Mouse (Mus musculus) lung, embryonic 15.5 days (tissue): ENCODE results near the gene Celsr3. TPM values are rescaled to one million over a fixed set of nuclear protein-coding genes. Genes with fewer than 3 reads are reported as not detected.

Experiments
- ATAC-seq: fragments of 200-750 bp; cut with Nextera tagmentation; 2 replicates; pipeline ENCODE4 v1.8.0; 2017; ENCODE audit warnings: moderate number of reproducible peaks, borderline replicate concordance; ENCODE audit not compliant: low FRiP score, low TSS enrichment; ENCODE audit errors: extremely low read depth
- H3K27ac ChIP-seq: fragments of 300-500 bp; sonication (generic); 2 replicates; pipeline ENCODE4 v1.5.1; 2015; ENCODE audit warnings: moderate library complexity, mild to moderate bottlenecking, inconsistent platforms
- H3K27me3 ChIP-seq: fragments of 300-500 bp; sonication (generic); 2 replicates; pipeline ENCODE4 v1.6.1; 2015; ENCODE audit warnings: inconsistent platforms
- H3K36me3 ChIP-seq: fragments of 300-500 bp; sonication (generic); 2 replicates; pipeline ENCODE4 v1.6.1; 2015; ENCODE audit warnings: inconsistent platforms
- H3K4me1 ChIP-seq: fragments of 300-500 bp; sonication (generic); 2 replicates; pipeline ENCODE4 v1.6.1; 2015; ENCODE audit warnings: inconsistent platforms
- H3K4me2 ChIP-seq: fragments of 300-500 bp; sonication (generic); 2 replicates; pipeline ENCODE4 v1.6.1; 2015; ENCODE audit warnings: inconsistent platforms, mild to moderate bottlenecking, moderate library complexity
- H3K4me3 ChIP-seq: fragments of 300-500 bp; sonication (generic); 2 replicates; pipeline ENCODE4 v1.5.1; 2015; ENCODE audit warnings: mild to moderate bottlenecking, inconsistent platforms
- H3K9ac ChIP-seq: fragments of 300-500 bp; sonication (generic); 2 replicates; pipeline ENCODE4 v1.6.1; 2015; ENCODE audit warnings: inconsistent platforms
- H3K9me3 ChIP-seq: fragments of 300-500 bp; sonication (generic); 2 replicates; pipeline ENCODE4 v1.6.1; 2016; ENCODE audit warnings: inconsistent platforms
- WGBS: fragments of 180-500 bp; shearing (Covaris S2); methylation state at CpG from one replicate; pipeline ENCODE4 v1.1.7; 2015; 5-methylcytosine and 5-hydroxymethylcytosine counted together
- polyA plus RNA-seq: library from polyadenylated mRNA; unstranded; fragments of >200 nt; fragmentation: Nextera tagmentation; extraction: Ambion mirVana; gene quantifications from 2 replicates; pipeline ENCODE4 v1.2.1, GENCODE M21; 2015

The Celsr3 gene
- 0.14 and 0.15 TPM in 2 replicates for polyA plus RNA-seq

- no peaks in the 10 kb centered on the region for H3K36me3 ChIP-seq
- H3K4me1 ChIP-seq = peaks cover 15% of the 10 kb centered on the region
- peak within 1 kb of the TSS; percentile 86 for H3K4me2 ChIP-seq
- peak; percentile 53; the same call in 1 of the 2 replicates for ATAC-seq
- H3K4me3 ChIP-seq = peak within 1 kb of the TSS; percentile 41
- 6% methylated on average over 60 of the region's 70 CpGs for WGBS
- H3K9ac ChIP-seq = no peak within 1 kb of the TSS
- no peaks in the 10 kb centered on the region for H3K9me3 ChIP-seq
- no peak within 1 kb of the TSS for H3K27ac ChIP-seq
- H3K27me3 ChIP-seq = peaks cover 84% of the 10 kb centered on the region
These were observed at the start of gene Celsr3 for GRCm38 (mm10) chr9:108825820-108826699. TSS of gene Celsr3 (plus strand) at chr9:108826320.

- Histone ChIP-seq H3K27me3 (no peaks in the 10 kb centered on the region), H3K4me3 (no peak overlapping the region), H3K27ac (no peak overlapping the region), H3K9me3 (no peaks in the 10 kb centered on the region), H3K36me3 (no peaks in the 10 kb centered on the region), H3K4me1 (peaks cover 19% of the 10 kb centered on the region), H3K9ac (no peak overlapping the region), H3K4me2 (no peak overlapping the region)
- WGBS = 77% methylated on average over 4 of the region's 4 CpGs
- ATAC-seq = no peak
These were observed 49.5 kb upstream of the Celsr3 start for GRCm38 (mm10) chr9:108776614-108777013.

- H3K27me3 ChIP-seq = no peaks in the 10 kb centered on the region
- no peak overlapping the region for H3K27ac ChIP-seq
- H3K4me2 ChIP-seq = no peak overlapping the region
- ATAC-seq = no peak
- no peak overlapping the region for H3K9ac ChIP-seq
- peaks cover 25% of the 10 kb centered on the region for H3K4me1 ChIP-seq
- no peaks in the 10 kb centered on the region for H3K9me3 ChIP-seq
- WGBS = 78% methylated on average over 4 of the region's 4 CpGs
- no peak overlapping the region for H3K4me3 ChIP-seq
- no peaks in the 10 kb centered on the region for H3K36me3 ChIP-seq
These were observed 48.8 kb upstream of the Celsr3 start for GRCm38 (mm10) chr9:108777276-108777675.

DNA sequence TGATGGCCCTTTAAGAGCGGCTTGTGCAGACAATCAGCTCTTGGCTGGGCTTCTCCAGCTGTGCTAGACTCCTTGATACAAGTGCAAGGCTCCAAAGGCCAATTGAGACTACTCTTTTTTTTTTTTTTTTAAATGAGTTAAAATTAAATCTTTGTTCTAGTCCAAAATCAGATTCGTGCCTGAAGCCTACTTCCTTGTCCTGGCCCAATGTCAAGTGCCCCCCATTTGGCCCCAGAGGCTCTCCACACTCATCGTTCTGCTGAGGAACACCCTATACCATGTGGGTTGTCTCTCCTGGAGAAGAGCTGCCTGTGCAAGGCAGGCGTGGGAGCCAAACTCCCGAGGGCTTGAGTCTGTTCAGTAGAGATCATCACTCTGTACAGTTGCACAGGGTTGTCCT is 45.2 kb upstream of the Celsr3 start:
- Histone ChIP-seq H3K4me1 (peaks cover 36% of the 10 kb centered on the region), H3K4me2 (no peak overlapping the region), H3K9ac (no peak overlapping the region), H3K9me3 (no peaks in the 10 kb centered on the region), H3K27ac (peak overlapping the region; percentile 49; the same call in 1 of the 2 replicates), H3K27me3 (no peaks in the 10 kb centered on the region), H3K36me3 (no peaks in the 10 kb centered on the region; the same call in 1 of the 2 replicates), H3K4me3 (no peak overlapping the region)
- ATAC-seq = no peak
- whole genome bisulfite sequencing = 35% methylated on average over 5 of the region's 5 CpGs

- WGBS = 52% methylated on average over 4 of the region's 4 CpGs
- H3K4me1 ChIP-seq = peaks cover 35% of the 10 kb centered on the region
- H3K9ac ChIP-seq = no peak overlapping the region
- no peak for ATAC-seq
- H3K4me3 ChIP-seq = no peak overlapping the region
- H3K27ac ChIP-seq = peak overlapping the region; percentile 39; the same call in 1 of the 2 replicates
- H3K4me2 ChIP-seq = no peak overlapping the region
- no peaks in the 10 kb centered on the region for H3K9me3 ChIP-seq
- no peaks in the 10 kb centered on the region for H3K27me3 ChIP-seq
- H3K36me3 ChIP-seq = no peaks in the 10 kb centered on the region; the same call in 1 of the 2 replicates
These were observed 44.2 kb upstream of the Celsr3 start for GRCm38 (mm10) chr9:108781891-108782290.

DNA sequence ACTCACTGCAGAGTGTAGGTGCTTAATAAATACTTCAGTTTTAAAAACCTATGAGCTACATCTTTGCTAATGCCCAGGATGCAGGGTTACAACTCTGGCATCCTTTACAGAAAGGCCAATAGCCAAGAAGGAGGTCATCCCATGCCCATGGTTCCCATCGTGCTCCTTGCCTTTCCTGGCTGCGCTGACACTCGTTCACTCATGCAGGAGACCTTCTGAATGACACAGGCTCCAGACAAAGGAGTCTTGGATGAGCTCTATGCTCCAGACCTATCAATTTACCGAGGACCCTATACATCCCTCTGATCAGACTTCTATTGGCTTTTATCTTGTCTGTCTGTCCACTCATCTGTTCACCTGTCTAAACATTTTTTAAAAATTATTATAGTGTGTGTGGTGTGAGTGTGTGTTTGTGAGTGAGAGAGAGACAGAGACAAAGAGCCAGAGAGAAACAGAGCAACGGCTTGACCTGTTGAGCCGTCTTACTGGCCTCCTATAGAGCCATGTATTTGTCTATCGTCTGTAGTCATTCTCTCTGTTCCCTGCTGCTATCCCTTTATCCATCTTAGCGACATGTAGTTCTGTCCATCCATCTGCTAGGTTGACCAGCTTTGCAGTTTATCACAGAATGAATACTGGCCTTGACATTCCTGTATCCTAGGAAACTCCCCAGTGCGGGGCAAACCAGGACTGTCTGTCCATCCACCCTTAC is 43.1 kb upstream of the Celsr3 start:
- Histone ChIP-seq H3K4me3 (peak overlapping the region; percentile 77), H3K4me1 (peaks cover 45% of the 10 kb centered on the region), H3K9me3 (no peaks in the 10 kb centered on the region), H3K4me2 (peak overlapping the region; percentile 59), H3K9ac (peak overlapping the region; percentile 27), H3K27ac (peak overlapping the region; percentile 39), H3K36me3 (no peaks in the 10 kb centered on the region; the same call in 1 of the 2 replicates), H3K27me3 (no peaks in the 10 kb centered on the region)
- 21% methylated on average over 9 of the region's 9 CpGs for WGBS
- ATAC-seq = no peak

DNA sequence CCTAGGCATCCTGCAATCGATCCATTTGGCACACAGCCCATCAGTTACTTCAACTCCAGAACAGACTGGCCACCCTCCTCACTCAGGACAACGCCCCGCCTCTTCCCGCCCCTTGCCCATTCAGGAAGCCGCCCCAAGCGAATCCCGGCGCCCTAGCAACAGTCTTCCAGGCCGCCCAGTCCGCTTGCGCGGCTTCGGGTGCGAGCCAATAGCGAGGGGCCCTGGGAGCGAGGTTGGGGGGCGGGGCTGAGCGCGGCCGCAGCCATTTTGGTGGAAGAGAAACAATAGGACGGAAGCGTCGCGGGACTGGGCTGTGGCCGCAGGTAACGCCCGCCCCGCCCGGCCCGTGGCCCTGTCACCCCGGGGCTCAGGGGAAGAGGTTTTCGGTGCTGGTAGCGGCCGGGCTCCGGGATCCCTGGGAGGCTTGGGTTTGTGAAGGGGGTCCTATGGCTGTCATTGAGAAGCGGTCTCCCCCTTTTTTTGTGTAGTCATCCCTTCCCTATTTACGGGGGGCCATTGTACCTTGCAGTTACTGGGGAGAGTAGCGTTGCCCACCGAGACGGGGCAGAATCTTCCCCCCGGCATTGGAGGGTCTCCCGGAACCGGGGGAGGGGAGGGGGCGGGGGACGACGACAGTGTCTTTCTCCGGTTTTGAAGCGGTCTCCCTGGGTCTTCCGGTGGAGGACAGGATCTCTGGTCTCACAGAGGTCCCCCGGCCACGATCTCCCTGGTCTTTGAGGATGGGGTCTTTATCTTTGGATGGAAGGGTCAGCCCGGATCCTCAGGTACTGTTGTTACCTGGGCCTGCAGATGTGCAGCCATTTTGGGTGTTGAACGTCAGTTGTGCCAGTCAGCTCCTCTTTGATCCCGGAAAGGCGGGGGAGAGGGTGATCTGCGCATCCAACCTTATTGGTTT is 42.3 kb upstream of the Celsr3 start, which contains the start of gene Ip6k2:
Ip6k2 (plus strand) TSS at position 249 of the 916 bp plus-strand sequence.
- peak within 1 kb of the TSS; percentile 77 for H3K4me3 ChIP-seq
- no peaks in the 10 kb centered on the region for H3K9me3 ChIP-seq
- peak within 1 kb of the TSS; percentile 91 for H3K9ac ChIP-seq
- peak within 1 kb of the TSS; percentile 85 for H3K27ac ChIP-seq
- H3K4me2 ChIP-seq = peak within 1 kb of the TSS; percentile 59
- ATAC-seq = peak; percentile 99
- no peaks in the 10 kb centered on the region for H3K27me3 ChIP-seq
- under 1% methylated on average over 56 of the region's 56 CpGs for WGBS
- H3K4me1 ChIP-seq = peaks cover 53% of the 10 kb centered on the region
- H3K36me3 ChIP-seq = no peaks in the 10 kb centered on the region; the same call in 1 of the 2 replicates

GRCm38 (mm10) chr9:108785416-108785815 is 40.7 kb upstream of the Celsr3 start:
- H3K4me3 ChIP-seq = peak overlapping the region; percentile 77
- H3K9me3 ChIP-seq = no peaks in the 10 kb centered on the region
- peaks cover 62% of the 10 kb centered on the region for H3K4me1 ChIP-seq
- H3K27ac ChIP-seq = no peak overlapping the region
- no peaks in the 10 kb centered on the region; the same call in 1 of the 2 replicates for H3K36me3 ChIP-seq
- H3K9ac ChIP-seq = peak overlapping the region; percentile 91; the same call in 1 of the 2 replicates
- H3K27me3 ChIP-seq = no peaks in the 10 kb centered on the region
- peak overlapping the region; percentile 59 for H3K4me2 ChIP-seq
- ATAC-seq = no peak

GRCm38 (mm10) chr9:108786494-108786893 is 39.6 kb upstream of the Celsr3 start:
- Histone ChIP-seq H3K4me1 (peaks cover 65% of the 10 kb centered on the region), H3K9ac (no peak overlapping the region), H3K4me3 (no peak overlapping the region), H3K9me3 (no peaks in the 10 kb centered on the region), H3K36me3 (no peaks in the 10 kb centered on the region; the same call in 1 of the 2 replicates), H3K27ac (no peak overlapping the region), H3K27me3 (no peaks in the 10 kb centered on the region), H3K4me2 (peak overlapping the region; percentile 59; the same call in 1 of the 2 replicates)
- ATAC-seq = no peak
- WGBS = 61% methylated on average over 1 of the region's 1 CpGs

DNA sequence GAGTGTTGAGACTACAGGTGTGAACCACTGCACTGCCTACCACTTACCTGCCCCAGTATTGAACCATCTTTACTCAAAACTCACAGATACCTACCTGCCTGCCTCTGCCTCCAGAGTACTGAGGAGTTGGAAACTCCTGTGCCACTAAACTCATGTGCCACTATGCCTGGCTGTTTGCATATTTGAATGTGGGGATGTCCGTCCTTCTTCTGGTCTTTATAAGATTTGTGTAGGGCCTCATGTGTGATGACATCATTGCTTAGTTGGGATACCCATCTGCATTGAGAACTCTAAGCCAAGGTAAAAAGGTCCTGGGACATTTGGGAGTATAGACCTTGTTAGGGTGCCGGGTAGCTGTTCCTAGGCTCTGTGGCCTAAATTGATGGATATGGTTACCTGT is 39.0 kb upstream of the Celsr3 start:
- 79% methylated on average over 2 of the region's 2 CpGs for WGBS
- H3K36me3 ChIP-seq = no peaks in the 10 kb centered on the region; the same call in 1 of the 2 replicates
- H3K4me1 ChIP-seq = peaks cover 61% of the 10 kb centered on the region

DNA sequence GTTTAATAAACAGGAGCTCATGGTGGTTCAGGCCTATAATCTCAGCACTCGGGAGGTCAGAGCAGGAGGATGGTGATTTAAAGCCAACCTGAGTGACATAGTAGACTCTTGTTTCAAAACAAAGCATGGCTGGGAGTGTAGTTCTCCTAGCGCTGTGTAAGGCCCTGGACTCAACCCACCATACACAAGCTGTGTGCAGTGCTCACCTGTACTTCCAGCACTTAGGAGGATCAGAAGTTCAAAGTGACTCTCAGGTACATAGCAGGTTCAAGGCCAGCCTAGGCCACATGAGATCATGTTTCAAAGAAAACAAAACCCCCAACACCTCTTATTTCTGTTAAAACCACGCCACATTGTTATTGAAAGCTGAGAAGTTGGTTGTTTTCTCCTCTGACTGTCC is 37.4 kb upstream of the Celsr3 start:
- no peak for ATAC-seq
- H3K4me2 ChIP-seq = no peak overlapping the region
- no peak overlapping the region for H3K9ac ChIP-seq
- H3K4me1 ChIP-seq = peaks cover 57% of the 10 kb centered on the region
- no peak overlapping the region for H3K4me3 ChIP-seq
- H3K9me3 ChIP-seq = no peaks in the 10 kb centered on the region
- no peaks in the 10 kb centered on the region for H3K27me3 ChIP-seq
- 58% methylated on average over 3 of the region's 3 CpGs for WGBS
- no peaks in the 10 kb centered on the region; the same call in 1 of the 2 replicates for H3K36me3 ChIP-seq
- H3K27ac ChIP-seq = no peak overlapping the region

More for the DNA sequence above, 39.0 kb upstream of the Celsr3 start:
- H3K9me3 ChIP-seq = no peaks in the 10 kb centered on the region
- H3K9ac ChIP-seq = no peak overlapping the region
- H3K27ac ChIP-seq = no peak overlapping the region
- no peak for ATAC-seq
- H3K4me3 ChIP-seq = no peak overlapping the region
- H3K4me2 ChIP-seq = no peak overlapping the region; the same call in 1 of the 2 replicates
- no peaks in the 10 kb centered on the region for H3K27me3 ChIP-seq
